Mouse (Mus musculus) lung, postnatal 4 days (tissue): ENCODE measurements around the gene Upk1b.
"Not testable (repeated sequence)": the region's sequence is repeated elsewhere in the genome, so short reads cannot be mapped to it uniquely, and the experiment has no call there.

ENCODE experiments used
- DNase-seq, 2 experiments: peaks; one replicate each; pipeline ENCODE4 v3.0.0; 2021

Gene Upk1b

GRCm38 (mm10) chr16:38800091-38800490 is at the start of gene Upk1b:
Upk1b (minus strand) TSS chr16:38800328.
- peak in 1 of 2 experiments; percentile 43 for DNase-seq

GRCm38 (mm10) chr16:38828649-38829048 is 28.5 kb upstream of the Upk1b start, which contains the start of gene 4930435E12Rik:
4930435E12Rik (minus strand) TSS chr16:38828749.
- no peak for DNase-seq

- DNase-seq = peak; percentile 83 to 84
These were observed 12.4 kb upstream of the Upk1b start for GRCm38 (mm10) chr16:38812521-38812920.

GRCm38 (mm10) chr16:38810196-38810595 is 10.1 kb upstream of the Upk1b start:
- DNase-seq = no peak

GRCm38 (mm10) chr16:38807796-38808195 is 7.7 kb upstream of the Upk1b start:
- DNase-seq = not testable (repeated sequence)

GRCm38 (mm10) chr16:38798957-38799450 is 1.1 kb downstream of the Upk1b start:
- DNase-seq = peak in 1 of 2 experiments; percentile 51

- DNase-seq = no peak
These were observed 7.0 kb downstream of the Upk1b start for GRCm38 (mm10) chr16:38793120-38793519.

GRCm38 (mm10) chr16:38789966-38790365 is 10.2 kb downstream of the Upk1b start:
- DNase-seq = no peak

- DNase-seq = no peak
These were observed 11.1 kb downstream of the Upk1b start for GRCm38 (mm10) chr16:38789016-38789415.

GRCm38 (mm10) chr16:38785301-38785700 is 14.8 kb downstream of the Upk1b start:
- DNase-seq = no peak

- no peak for DNase-seq
These were observed 17.5 kb downstream of the Upk1b start for GRCm38 (mm10) chr16:38782524-38783067.

GRCm38 (mm10) chr16:38781946-38782345 is 18.2 kb downstream of the Upk1b start:
- no peak for DNase-seq

- no peak for DNase-seq
These were observed 19.1 kb downstream of the Upk1b start for GRCm38 (mm10) chr16:38780960-38781572.

- no peak for DNase-seq
These were observed 23.8 kb downstream of the Upk1b start for GRCm38 (mm10) chr16:38776342-38776741.

GRCm38 (mm10) chr16:38774964-38775746 is 25.0 kb downstream of the Upk1b start:
- DNase-seq = peak; percentile 63 to 81

- no peak for DNase-seq
These were observed 27.1 kb downstream of the Upk1b start for GRCm38 (mm10) chr16:38772906-38773496.

- DNase-seq = no peak
These were observed 29.0 kb downstream of the Upk1b start for GRCm38 (mm10) chr16:38771145-38771544.

- no peak for DNase-seq
These were observed 30.6 kb downstream of the Upk1b start for GRCm38 (mm10) chr16:38769529-38769928.

- no peak for DNase-seq
These were observed 31.7 kb downstream of the Upk1b start for GRCm38 (mm10) chr16:38768386-38768785.

- DNase-seq = peak in 1 of 2 experiments; percentile 59
These were observed 32.4 kb downstream of the Upk1b start for GRCm38 (mm10) chr16:38767761-38768160.

GRCm38 (mm10) chr16:38766671-38767070 is 33.5 kb downstream of the Upk1b start:
- no peak for DNase-seq

- DNase-seq = no peak
These were observed 36.6 kb downstream of the Upk1b start for GRCm38 (mm10) chr16:38763508-38763907.

- DNase-seq = peak in 1 of 2 experiments; percentile 70
These were observed 37.7 kb downstream of the Upk1b start for GRCm38 (mm10) chr16:38762401-38762800.
